Mouse (Mus musculus) lung, postnatal 0 days (tissue): ENCODE data around the gene 1700017B05Rik. TPM values are rescaled to one million over a fixed set of nuclear protein-coding genes. Genes with fewer than 3 reads are reported as not detected.
A peak's percentile ranks its signal among the peaks of the same experiment; 100 is the strongest.

Experiments used
- ATAC-seq: fragments of 200-750 bp; cut with Nextera tagmentation; 2 replicates; pipeline ENCODE4 v1.8.0; 2017; ENCODE audit warnings: moderate library complexity
- DNase-seq: peaks from one replicate; pipeline ENCODE4 v3.0.0-alpha.2; 2016; ENCODE audit warnings: low spot score
- H3K27ac ChIP-seq: fragments of 300-500 bp; sonication (generic); 2 replicates; pipeline ENCODE4 v1.5.1; 2014; ENCODE audit warnings: antibody characterized with exemption, mild to moderate bottlenecking, low read length, mixed read lengths
- H3K27me3 ChIP-seq: fragments of 300-500 bp; sonication (generic); replicated peaks from 2 replicates; pipeline ENCODE4 v1.6.1; 2014; ENCODE audit warnings: low read length, mixed read lengths; ENCODE audit not compliant: insufficient read depth
- H3K36me3 ChIP-seq: fragments of 300-500 bp; sonication (generic); 2 replicates; pipeline ENCODE4 v1.6.1; 2014; ENCODE audit warnings: low read length, mixed read lengths; ENCODE audit not compliant: insufficient read depth
- H3K4me1 ChIP-seq: fragments of 300-500 bp; sonication (generic); 2 replicates; pipeline ENCODE4 v1.6.1; 2014; ENCODE audit warnings: antibody characterized with exemption, low read depth, low read length, mixed read lengths; ENCODE audit not compliant: insufficient read depth
- H3K4me2 ChIP-seq: fragments of 300-500 bp; sonication (generic); replicated peaks from 2 replicates; pipeline ENCODE4 v1.6.1; 2014; ENCODE audit warnings: low read depth, mild to moderate bottlenecking, low read length, moderate library complexity, mixed read lengths
- H3K4me3 ChIP-seq: fragments of 300-500 bp; sonication (generic); 2 replicates; pipeline ENCODE4 v1.5.1; 2014; ENCODE audit warnings: low read depth, low read length
- H3K9ac ChIP-seq: fragments of 300-500 bp; sonication (generic); replicated peaks from 2 replicates; pipeline ENCODE4 v1.6.1; 2014; ENCODE audit warnings: low read depth, mild to moderate bottlenecking
- H3K9me3 ChIP-seq: fragments of 300-500 bp; sonication (generic); 2 replicates; pipeline ENCODE4 v1.6.1; 2016; ENCODE audit warnings: low read length, mixed read lengths
- CTCF ChIP-seq: IDR thresholded peaks from 2 replicates; pipeline ENCODE4 v1.5.1; 2016; ENCODE audit warnings: antibody characterized with exemption, mild to moderate bottlenecking
- EP300 ChIP-seq: IDR thresholded peaks from 2 replicates; pipeline ENCODE4 v1.6.1; 2016; ENCODE audit warnings: antibody characterized with exemption, mild to moderate bottlenecking, control low read depth
- whole genome bisulfite sequencing: fragments of 180-500 bp; shearing (Covaris S2); extraction: QIAGEN DNeasy Blood & Tissue Kit; methylation state at CpG from one replicate; pipeline ENCODE4 v1.1.7; 2014; 5-methylcytosine and 5-hydroxymethylcytosine counted together
- polyA plus RNA-seq: library from polyadenylated mRNA; unstranded; fragments of >200 nt; fragmentation: Nextera tagmentation; extraction: Ambion mirVana; gene quantifications from 2 replicates; pipeline ENCODE4 v1.2.1, GENCODE M21; 2015

Gene 1700017B05Rik
- polyA plus RNA-seq, 1 experiment from 2014 or later = 15.6 TPM

DNA sequence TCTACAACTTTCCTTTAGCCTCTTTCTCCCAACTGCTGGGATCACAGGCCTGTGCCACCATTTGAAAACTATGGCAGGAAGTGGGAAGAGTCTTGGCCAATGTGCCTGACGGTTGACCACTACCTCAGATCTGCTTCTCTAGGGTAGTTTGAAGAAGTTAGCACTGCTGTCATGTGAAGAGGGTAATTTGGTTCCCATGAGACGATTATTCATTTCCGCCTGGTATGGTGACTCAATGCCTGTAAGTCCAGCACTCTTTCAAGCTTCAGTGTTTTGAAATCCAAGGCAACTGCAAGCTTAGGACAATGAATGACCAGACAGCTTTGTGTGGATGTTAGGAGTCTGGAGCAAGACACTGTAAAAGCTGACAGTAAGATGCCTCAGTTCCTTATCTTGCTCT lies 28.6 kb downstream of the 1700017B05Rik start:
- H3K4me1 ChIP-seq = no peaks in the 10 kb centered on the region; the same call in 1 of the 2 replicates
- no peak overlapping the region for H3K4me3 ChIP-seq
- H3K27me3 ChIP-seq = no peaks in the 10 kb centered on the region
- H3K9ac ChIP-seq = no peak overlapping the region
- H3K9me3 ChIP-seq = no peaks in the 10 kb centered on the region
- WGBS = 86% methylated on average over 3 of the region's 3 CpGs
- ATAC-seq = peak; percentile 30; the same call in 1 of the 2 replicates
- H3K4me2 ChIP-seq = no peak overlapping the region
- no peak overlapping the region for H3K27ac ChIP-seq
- DNase-seq = peak; percentile 16
- H3K36me3 ChIP-seq = no peaks in the 10 kb centered on the region
- TF ChIP-seq CTCF (no peak), EP300 (0 out of 2 replicates have a peak, but pooled peaks have one; percentile 10)

DNA sequence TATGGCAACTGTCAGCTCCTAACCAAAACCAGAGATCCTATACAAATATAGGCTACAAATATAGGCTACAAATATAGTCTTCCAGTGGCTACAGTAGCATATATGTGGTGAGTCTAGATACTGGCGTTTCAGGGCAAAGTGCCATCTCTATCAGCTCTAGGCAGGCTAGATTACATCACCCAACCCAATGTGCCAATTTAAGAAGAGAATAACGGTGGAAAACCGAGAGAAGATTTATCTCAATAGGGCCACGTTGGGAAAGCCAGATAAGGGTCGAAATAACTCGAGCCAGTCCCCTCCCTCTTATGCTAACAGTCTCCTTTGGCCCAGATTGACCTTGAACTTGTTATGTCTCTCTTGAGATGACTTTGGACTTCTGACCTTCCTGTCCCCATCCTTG lies 29.3 kb downstream of the 1700017B05Rik start:
- DNase-seq = no peak
- TF ChIP-seq EP300 (no peak), CTCF (no peak)
- 43% methylated on average over 6 of the region's 6 CpGs for WGBS

DNA sequence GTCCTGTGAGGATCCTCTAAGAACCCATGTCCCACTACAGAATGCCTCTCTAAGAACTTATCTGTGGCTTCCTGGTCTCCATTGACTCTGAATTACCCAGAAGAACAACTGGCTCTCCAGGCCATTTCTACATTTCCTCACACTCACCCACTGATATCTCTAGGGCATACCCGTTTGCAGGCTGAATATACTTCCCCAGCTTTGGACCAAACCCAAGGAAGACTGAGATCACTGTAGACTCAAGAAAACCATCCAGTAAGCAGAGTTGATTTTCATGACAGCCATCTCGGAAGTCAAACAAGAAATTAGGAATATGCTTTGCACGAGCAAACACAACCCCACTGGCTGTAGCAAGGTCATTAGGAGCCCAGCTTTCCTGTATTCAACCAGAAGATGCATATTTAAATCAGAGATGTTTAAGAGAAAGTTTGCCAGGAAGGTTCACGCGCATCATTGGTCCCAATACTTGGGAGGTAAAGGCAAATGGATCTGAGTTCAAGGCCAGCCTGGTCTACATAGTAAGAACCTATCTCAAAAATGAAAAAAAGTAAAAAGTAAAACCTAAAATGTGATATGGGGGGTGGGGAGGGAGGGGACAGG lies 30.0 kb downstream of the 1700017B05Rik start:
- Histone ChIP-seq H3K4me1 (no peaks in the 10 kb centered on the region; the same call in 1 of the 2 replicates), H3K36me3 (no peaks in the 10 kb centered on the region), H3K27ac (no peak overlapping the region), H3K27me3 (no peaks in the 10 kb centered on the region), H3K4me3 (no peak overlapping the region), H3K9ac (no peak overlapping the region), H3K9me3 (no peaks in the 10 kb centered on the region), H3K4me2 (no peak overlapping the region)
- 81% methylated on average over 5 of the region's 5 CpGs for WGBS
- TF ChIP-seq EP300 (no peak), CTCF (no peak)
- ATAC-seq = no peak
- DNase-seq = no peak

More for the DNA sequence above, 29.3 kb downstream of the 1700017B05Rik start:
- Histone ChIP-seq H3K4me3 (no peak overlapping the region), H3K27me3 (no peaks in the 10 kb centered on the region), H3K9ac (no peak overlapping the region), H3K27ac (no peak overlapping the region), H3K4me2 (no peak overlapping the region), H3K36me3 (no peaks in the 10 kb centered on the region), H3K4me1 (no peaks in the 10 kb centered on the region; the same call in 1 of the 2 replicates), H3K9me3 (no peaks in the 10 kb centered on the region)
- no peak for ATAC-seq

DNA sequence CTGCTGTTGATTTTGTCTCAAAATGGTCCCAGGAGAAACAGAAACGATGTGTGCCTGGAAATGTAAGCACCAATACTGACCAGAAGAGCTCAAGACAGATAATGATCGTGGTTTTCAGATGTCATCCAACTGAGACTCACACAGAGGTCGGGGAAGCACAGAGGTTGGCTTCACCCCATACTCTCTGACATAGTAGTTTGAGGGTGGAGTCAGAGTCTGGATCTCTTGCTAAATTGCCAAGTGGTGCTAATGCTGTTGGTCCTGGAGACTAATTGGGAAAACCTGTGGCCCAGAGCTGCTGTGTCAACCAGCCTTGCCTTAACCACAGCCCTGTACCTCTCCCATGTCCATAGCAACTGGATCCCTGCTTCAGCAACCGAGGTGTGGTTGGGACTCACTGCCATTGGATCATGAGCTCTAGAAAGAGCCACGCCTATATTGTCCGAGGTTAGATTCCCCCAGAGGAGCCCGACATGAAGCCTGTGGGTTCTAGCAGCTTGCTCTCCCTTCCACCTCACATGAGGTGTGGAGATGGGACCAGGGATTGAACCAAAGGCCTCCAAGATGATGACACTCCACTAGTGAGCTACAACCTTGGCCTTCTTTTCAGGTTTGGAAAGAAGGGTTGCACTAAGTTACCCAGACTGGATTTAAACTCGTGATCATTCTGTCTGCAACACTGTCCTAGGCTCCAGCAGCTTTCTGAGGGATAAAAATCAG lies 30.7 kb downstream of the 1700017B05Rik start:
- no peak overlapping the region for H3K27ac ChIP-seq
- no peaks in the 10 kb centered on the region for H3K27me3 ChIP-seq
- H3K4me3 ChIP-seq = no peak overlapping the region
- TF ChIP-seq CTCF (no peak), EP300 (no peak)
- DNase-seq = no peak
- H3K9ac ChIP-seq = no peak overlapping the region
- H3K9me3 ChIP-seq = no peaks in the 10 kb centered on the region
- no peaks in the 10 kb centered on the region; the same call in 1 of the 2 replicates for H3K4me1 ChIP-seq
- H3K4me2 ChIP-seq = no peak overlapping the region
- H3K36me3 ChIP-seq = no peaks in the 10 kb centered on the region
- ATAC-seq = no peak
- 64% methylated on average over 8 of the region's 8 CpGs for WGBS

DNA sequence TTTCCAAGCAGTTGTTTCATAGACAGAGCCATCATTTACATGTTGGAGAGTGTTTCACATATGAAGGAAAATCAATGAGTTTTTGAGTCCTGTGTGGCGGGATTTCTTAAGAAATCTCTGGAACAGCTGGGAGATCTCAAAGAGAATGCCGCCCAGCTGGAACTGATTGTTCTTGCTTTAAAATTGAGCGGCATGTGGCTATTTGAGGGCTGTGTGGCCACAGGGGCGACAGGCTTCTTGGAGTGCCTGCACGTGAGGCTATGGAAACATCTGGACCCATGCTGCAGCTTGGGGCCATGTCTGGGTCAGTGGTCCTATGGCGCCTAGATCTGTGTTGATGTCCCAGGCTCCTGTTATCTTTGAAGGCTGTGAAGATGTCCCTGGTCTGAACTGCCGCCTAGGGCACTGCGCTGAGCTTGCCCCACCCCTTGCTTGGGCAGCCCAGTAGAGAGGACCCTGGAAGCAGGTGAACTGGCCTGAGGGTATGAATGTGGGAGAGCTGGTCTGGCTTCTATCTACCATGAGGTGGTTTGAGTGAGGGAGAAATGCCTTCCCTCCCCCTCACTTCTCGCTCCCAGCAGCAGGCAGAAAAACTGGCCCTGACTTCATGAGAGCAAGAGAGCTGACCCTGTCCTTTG lies 32.1 kb downstream of the 1700017B05Rik start:
- no peaks in the 10 kb centered on the region; the same call in 1 of the 2 replicates for H3K4me1 ChIP-seq
- H3K9ac ChIP-seq = no peak overlapping the region
- DNase-seq (peak; percentile 60), ATAC-seq (peak; percentile 46; the same call in 1 of the 2 replicates)
- no peak overlapping the region for H3K27ac ChIP-seq
- H3K9me3 ChIP-seq = no peaks in the 10 kb centered on the region
- TF ChIP-seq EP300 = no peak
- TF ChIP-seq CTCF = no peak
- 50% methylated on average over 9 of the region's 9 CpGs for WGBS
- no peak overlapping the region for H3K4me2 ChIP-seq
- H3K36me3 ChIP-seq = no peaks in the 10 kb centered on the region
- no peak overlapping the region for H3K4me3 ChIP-seq
- H3K27me3 ChIP-seq = no peaks in the 10 kb centered on the region

DNA sequence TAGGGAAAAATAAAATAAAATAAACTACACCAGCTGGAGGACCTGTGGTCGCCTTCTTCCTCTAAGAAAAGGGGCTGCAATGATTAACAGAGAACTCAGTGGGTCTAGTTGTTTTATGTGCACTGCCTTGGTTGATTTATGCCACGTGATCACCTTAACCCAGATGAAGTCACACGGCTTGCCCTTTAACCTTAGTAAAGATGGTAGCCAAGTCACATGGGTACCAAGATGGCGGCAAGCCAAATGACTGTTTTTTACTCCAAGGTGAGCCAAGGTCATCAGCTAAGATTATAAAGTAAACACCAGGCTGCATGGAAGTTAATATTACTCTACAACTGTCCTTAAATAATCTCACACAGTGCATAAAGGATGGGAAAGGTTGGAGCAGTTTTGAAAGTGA lies 32.7 kb downstream of the 1700017B05Rik start:
- Histone ChIP-seq H3K4me1 (no peaks in the 10 kb centered on the region; the same call in 1 of the 2 replicates), H3K4me2 (no peak overlapping the region), H3K36me3 (no peaks in the 10 kb centered on the region), H3K27me3 (no peaks in the 10 kb centered on the region), H3K4me3 (no peak overlapping the region), H3K9me3 (no peaks in the 10 kb centered on the region), H3K27ac (no peak overlapping the region), H3K9ac (no peak overlapping the region)
- WGBS = 59% methylated on average over 4 of the region's 4 CpGs
- TF ChIP-seq EP300 (no peak), CTCF (no peak)
- ATAC-seq = no peak
- no peak for DNase-seq
